Mouse (Mus musculus) ES-E14 (cell line): ENCODE measurements around the gene Alg2. TPM values are rescaled to one million over a fixed set of nuclear protein-coding genes. Genes with fewer than 3 reads are reported as not detected.

Experiments used
- DNase-seq: peaks from one replicate; pipeline ENCODE4 v3.0.0-alpha.2; 2013; ENCODE audit warnings: low read depth, low spot score
- H3K27ac ChIP-seq: 2 replicates; pipeline ENCODE4 v1.5.1; 2012; ENCODE audit warnings: low read depth, mild to moderate bottlenecking, low read length, moderate library complexity, mixed read lengths; ENCODE audit not compliant: poor library complexity, insufficient read depth, severe bottlenecking
- H3K36me3 ChIP-seq: 2 replicates; pipeline ENCODE4 v1.6.1; 2012; ENCODE audit warnings: mild to moderate bottlenecking, low read length, moderate library complexity, mixed read lengths; ENCODE audit not compliant: control insufficient read depth, poor library complexity, insufficient read depth, severe bottlenecking
- H3K4me1 ChIP-seq, 2 experiments: fragments of 150-350 bp in 1 of 2; sonication (generic) in 1 of 2; 2 replicates each; pipeline ENCODE4 v1.6.1; 2012; ENCODE audit warnings: low read length in 2 of 2, mild to moderate bottlenecking in 1 of 2, mixed read lengths in 1 of 2; ENCODE audit not compliant: control insufficient read depth in 2 of 2, insufficient read depth in 2 of 2, poor library complexity in 1 of 2
- H3K4me3 ChIP-seq, 2 experiments: fragments of 150-350 bp in 1 of 2; sonication (generic) in 1 of 2; 2 replicates each; pipeline ENCODE4 v1.5.1; 2012; ENCODE audit warnings: low read length in 2 of 2, low read depth in 1 of 2, mild to moderate bottlenecking in 1 of 2, mixed read lengths in 1 of 2; ENCODE audit not compliant: insufficient read depth in 1 of 2, poor library complexity in 1 of 2, severe bottlenecking in 1 of 2
- H3K9ac ChIP-seq: 2 replicates; pipeline ENCODE4 v1.6.1; 2012; ENCODE audit warnings: low read depth, mild to moderate bottlenecking, low read length, mixed read lengths; ENCODE audit not compliant: poor library complexity, insufficient read depth, severe bottlenecking
- H3K9me3 ChIP-seq: fragments of 150-350 bp; sonication (generic); 2 replicates; pipeline ENCODE4 v1.6.1; 2012; ENCODE audit warnings: low read depth, mild to moderate bottlenecking, low read length; ENCODE audit not compliant: control insufficient read depth, insufficient read depth
- CHD2 ChIP-seq: IDR thresholded peaks from 2 replicates; pipeline ENCODE4 v1.6.1; 2014; ENCODE audit warnings: mild to moderate bottlenecking, low read depth, low read length, inconsistent platforms
- HCFC1 ChIP-seq: IDR thresholded peaks from 2 replicates; pipeline ENCODE4 v1.6.1; 2012; ENCODE audit warnings: low read length, inconsistent platforms, borderline replicate concordance; ENCODE audit not compliant: insufficient read depth
- MAFK ChIP-seq: IDR thresholded peaks from 2 replicates; pipeline ENCODE4 v1.6.1; 2014; ENCODE audit warnings: mild to moderate bottlenecking, low read depth, low read length, inconsistent platforms; ENCODE audit not compliant: insufficient read depth
- ZC3H11A ChIP-seq: IDR thresholded peaks from 2 replicates; pipeline ENCODE4 v1.6.1; 2012; ENCODE audit warnings: low read depth, mild to moderate bottlenecking, inconsistent platforms, low read length, borderline replicate concordance
- ZNF384 ChIP-seq: IDR thresholded peaks from 2 replicates; pipeline ENCODE4 v1.6.1; 2012; ENCODE audit warnings: low read depth, low read length, inconsistent platforms
- in situ Hi-C, 2 experiments: fragments of 600-800 bp; cut with MboI; formaldehyde crosslinking; loops; one replicate each; pipeline ENCODE4 v1.15.1; 2025; ENCODE audit warnings: low sequenced_read_pairs in 2 of 2, inconsistent platforms in 1 of 2; ENCODE audit not compliant: unreplicated experiment in 2 of 2
- total RNA-seq: library from RNA; depleted of rRNA; stranded (reverse); fragments of 300-350 nt; gene quantifications from 2 replicates; pipeline ENCODE4 v1.2.3, GENCODE M21; 2012

Alg2 gene
- total RNA-seq, 1 experiment, result 21.8 TPM

DNA sequence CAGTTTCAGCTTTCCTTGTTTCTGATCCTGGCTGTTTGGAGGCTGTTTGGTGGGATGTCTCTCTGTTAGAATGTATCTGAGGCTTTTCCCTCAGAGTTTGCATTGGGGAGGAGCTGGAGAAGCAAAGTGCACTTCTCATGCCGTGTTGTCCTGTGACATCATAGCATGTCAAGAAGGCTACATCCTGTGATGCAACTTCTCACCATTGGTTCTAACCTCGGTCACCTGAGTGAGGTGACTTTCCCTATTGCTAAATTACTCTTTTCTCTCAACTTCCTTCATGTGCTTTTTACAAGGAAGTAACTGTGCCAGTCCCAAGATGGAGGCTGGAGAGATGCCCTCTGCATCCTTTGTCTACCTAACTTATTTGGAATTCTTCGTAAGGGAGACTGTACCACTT, 25.6 kb downstream of the Alg2 start:
- H3K9ac ChIP-seq, result no peak overlapping the region
- H3K36me3 ChIP-seq, result no peaks in the 10 kb centered on the region
- no peak for DNase-seq
- no peak overlapping the region for H3K4me3 ChIP-seq
- no peak overlapping the region for H3K27ac ChIP-seq
- no peak for TF ChIP-seq HCFC1
- no peak for TF ChIP-seq CHD2
- no peak for TF ChIP-seq MAFK
- no peak for TF ChIP-seq ZNF384
- no peak for TF ChIP-seq ZC3H11A
- in situ Hi-C loops, result no loop called here
- H3K9me3 ChIP-seq, result no peaks in the 10 kb centered on the region
- peaks cover 0 to 3% of the 10 kb centered on the region in 2 experiments; a peak in 1 of 4 replicates for H3K4me1 ChIP-seq

- Histone ChIP-seq H3K27ac (no peak overlapping the region), H3K9ac (no peak overlapping the region), H3K4me1 (peaks cover 0 to 8% of the 10 kb centered on the region in 2 experiments; a peak in 2 of 4 replicates), H3K36me3 (no peaks in the 10 kb centered on the region), H3K9me3 (no peaks in the 10 kb centered on the region), H3K4me3 (no peak overlapping the region)
- TF ChIP-seq ZC3H11A, result no peak
- TF ChIP-seq HCFC1, result no peak
- TF ChIP-seq CHD2, result no peak
- no peak for TF ChIP-seq ZNF384
- TF ChIP-seq MAFK, result no peak
- in situ Hi-C loops, result no loop called here
- no peak for DNase-seq
Measured at GRCm38 (mm10) chr4:47440951-47441350, 33.2 kb downstream of the Alg2 start.

GRCm38 (mm10) chr4:47438956-47439355, 35.2 kb downstream of the Alg2 start:
- Histone ChIP-seq H3K9ac (no peak overlapping the region), H3K27ac (no peak overlapping the region), H3K4me3 (no peak overlapping the region), H3K9me3 (no peaks in the 10 kb centered on the region), H3K4me1 (peaks cover 0 to 10% of the 10 kb centered on the region in 2 experiments; a peak in 2 of 4 replicates), H3K36me3 (no peaks in the 10 kb centered on the region)
- no peak for DNase-seq
- in situ Hi-C loops, result no loop called here
- no peak for TF ChIP-seq ZC3H11A
- TF ChIP-seq CHD2, result no peak
- no peak for TF ChIP-seq ZNF384
- TF ChIP-seq HCFC1, result no peak
- no peak for TF ChIP-seq MAFK

GRCm38 (mm10) chr4:47437365-47438340, 36.5 kb downstream of the Alg2 start:
- Histone ChIP-seq H3K27ac (no peak overlapping the region), H3K9ac (peak overlapping the region; percentile 46; the same call in 1 of the 2 replicates), H3K36me3 (no peaks in the 10 kb centered on the region), H3K4me1 (peaks cover 0 to 10% of the 10 kb centered on the region in 2 experiments; a peak in 2 of 4 replicates), H3K9me3 (no peaks in the 10 kb centered on the region), H3K4me3 (peak overlapping the region; percentile 47 to 56)
- DNase-seq, result peak; percentile 62
- TF ChIP-seq ZC3H11A (peak; percentile 39; the same call in 1 of the 2 replicates), MAFK (no peak), CHD2 (no peak)
- in situ Hi-C loops, result no loop called here
